Mouse (Mus musculus): ENCODE results near the gene Asrgl1. TPM values are rescaled to one million over a fixed set of nuclear protein-coding genes. Genes with fewer than 3 reads are reported as not detected.

Asrgl1 gene
- polyA plus RNA-seq, 1 experiment from 2014 or later, result 15.1 TPM

- Histone ChIP-seq H3K9ac (ENCODE audit: low read depth, low read length) (no peak overlapping the region), H3K36me3 (ENCODE audit: control insufficient read depth, insufficient read depth, low read length) (no peaks in the 10 kb centered on the region), H3K27me3 (ENCODE audit: control insufficient read depth, insufficient read depth, low read length) (no peaks in the 10 kb centered on the region), H3K4me2 (replicated peaks; ENCODE audit: low read depth, low read length) (no peak overlapping the region), H3K4me1 (ENCODE audit: control insufficient read depth, insufficient read depth, low read length) (peaks cover 5% of the 10 kb centered on the region), H3K27ac (ENCODE audit: low read depth, low read length) (no peak overlapping the region), H3K9me3 (ENCODE audit: control insufficient read depth, low read length) (no peaks in the 10 kb centered on the region), H3K4me3 (ENCODE audit: low read length) (no peak overlapping the region)
- ATAC-seq (ENCODE audit: low FRiP score, low TSS enrichment), result no peak
- 70% methylated on average over 4 of the region's 4 CpGs for WGBS
Observed at GRCm38 (mm10) chr19:9076982-9077660, 58.3 kb downstream of the Asrgl1 start.

- Histone ChIP-seq H3K4me2 (replicated peaks; ENCODE audit: low read depth, low read length) (no peak overlapping the region), H3K4me3 (ENCODE audit: low read length) (no peak overlapping the region), H3K9me3 (ENCODE audit: control insufficient read depth, low read length) (no peaks in the 10 kb centered on the region), H3K36me3 (ENCODE audit: control insufficient read depth, insufficient read depth, low read length) (no peaks in the 10 kb centered on the region), H3K4me1 (ENCODE audit: control insufficient read depth, insufficient read depth, low read length) (no peaks in the 10 kb centered on the region; the same call in 1 of the 2 replicates), H3K27me3 (ENCODE audit: control insufficient read depth, insufficient read depth, low read length) (no peaks in the 10 kb centered on the region), H3K9ac (ENCODE audit: low read depth, low read length) (no peak overlapping the region), H3K27ac (ENCODE audit: low read depth, low read length) (no peak overlapping the region)
- ATAC-seq (ENCODE audit: low FRiP score, low TSS enrichment), result no peak
- 92% methylated on average over 3 of the region's 3 CpGs for WGBS
Observed at GRCm38 (mm10) chr19:9076035-9076434, 59.4 kb downstream of the Asrgl1 start.

GRCm38 (mm10) chr19:9075558-9075957 is 59.9 kb downstream of the Asrgl1 start:
- H3K27me3 ChIP-seq (ENCODE audit: control insufficient read depth, insufficient read depth, low read length), result no peaks in the 10 kb centered on the region
- no peak overlapping the region for H3K9ac ChIP-seq (ENCODE audit: low read depth, low read length)
- no peak overlapping the region for H3K27ac ChIP-seq (ENCODE audit: low read depth, low read length)
- ATAC-seq (ENCODE audit: low FRiP score, low TSS enrichment), result no peak
- WGBS, result 79% methylated on average over 2 of the region's 2 CpGs
- no peaks in the 10 kb centered on the region for H3K9me3 ChIP-seq (ENCODE audit: control insufficient read depth, low read length)
- H3K4me3 ChIP-seq (ENCODE audit: low read length), result no peak overlapping the region
- no peak overlapping the region for H3K4me2 ChIP-seq (replicated peaks; ENCODE audit: low read depth, low read length)
- H3K4me1 ChIP-seq (ENCODE audit: control insufficient read depth, insufficient read depth, low read length), result peaks cover 3% of the 10 kb centered on the region
- H3K36me3 ChIP-seq (ENCODE audit: control insufficient read depth, insufficient read depth, low read length), result no peaks in the 10 kb centered on the region

- H3K9ac ChIP-seq (ENCODE audit: low read depth, low read length), result no peak overlapping the region
- H3K4me3 ChIP-seq (ENCODE audit: low read length), result no peak overlapping the region
- H3K36me3 ChIP-seq (ENCODE audit: control insufficient read depth, insufficient read depth, low read length), result no peaks in the 10 kb centered on the region
- H3K27ac ChIP-seq (ENCODE audit: low read depth, low read length), result no peak overlapping the region
- no peak overlapping the region for H3K4me2 ChIP-seq (replicated peaks; ENCODE audit: low read depth, low read length)
- ATAC-seq (ENCODE audit: low FRiP score, low TSS enrichment), result no peak
- 74% methylated on average over 4 of the region's 4 CpGs for WGBS
- H3K4me1 ChIP-seq (ENCODE audit: control insufficient read depth, insufficient read depth, low read length), result peaks cover 9% of the 10 kb centered on the region
- no peaks in the 10 kb centered on the region for H3K27me3 ChIP-seq (ENCODE audit: control insufficient read depth, insufficient read depth, low read length)
- no peaks in the 10 kb centered on the region for H3K9me3 ChIP-seq (ENCODE audit: control insufficient read depth, low read length)
Observed at GRCm38 (mm10) chr19:9074424-9074823, 61.0 kb downstream of the Asrgl1 start.

GRCm38 (mm10) chr19:9073776-9074411 is 61.5 kb downstream of the Asrgl1 start:
- Histone ChIP-seq H3K9ac (ENCODE audit: low read depth, low read length) (no peak overlapping the region), H3K9me3 (ENCODE audit: control insufficient read depth, low read length) (no peaks in the 10 kb centered on the region), H3K4me3 (ENCODE audit: low read length) (no peak overlapping the region), H3K36me3 (ENCODE audit: control insufficient read depth, insufficient read depth, low read length) (no peaks in the 10 kb centered on the region), H3K4me1 (ENCODE audit: control insufficient read depth, insufficient read depth, low read length) (peaks cover 9% of the 10 kb centered on the region), H3K27ac (ENCODE audit: low read depth, low read length) (peak overlapping the region; percentile 24; the same call in 1 of the 2 replicates), H3K27me3 (ENCODE audit: control insufficient read depth, insufficient read depth, low read length) (no peaks in the 10 kb centered on the region), H3K4me2 (replicated peaks; ENCODE audit: low read depth, low read length) (no peak overlapping the region)
- ATAC-seq (ENCODE audit: low FRiP score, low TSS enrichment), result no peak
- WGBS, result 82% methylated on average over 12 of the region's 12 CpGs

GRCm38 (mm10) chr19:9072157-9072530 is 63.3 kb downstream of the Asrgl1 start:
- H3K4me3 ChIP-seq (ENCODE audit: low read length), result no peak overlapping the region
- peaks cover 9% of the 10 kb centered on the region for H3K4me1 ChIP-seq (ENCODE audit: control insufficient read depth, insufficient read depth, low read length)
- no peak for ATAC-seq (ENCODE audit: low FRiP score, low TSS enrichment)
- no peaks in the 10 kb centered on the region for H3K36me3 ChIP-seq (ENCODE audit: control insufficient read depth, insufficient read depth, low read length)
- 50% methylated on average over 2 of the region's 2 CpGs for WGBS
- H3K27me3 ChIP-seq (ENCODE audit: control insufficient read depth, insufficient read depth, low read length), result no peaks in the 10 kb centered on the region
- no peak overlapping the region for H3K4me2 ChIP-seq (replicated peaks; ENCODE audit: low read depth, low read length)
- H3K9me3 ChIP-seq (ENCODE audit: control insufficient read depth, low read length), result no peaks in the 10 kb centered on the region
- no peak overlapping the region for H3K9ac ChIP-seq (ENCODE audit: low read depth, low read length)
- no peak overlapping the region; the same call in 1 of the 2 replicates for H3K27ac ChIP-seq (ENCODE audit: low read depth, low read length)

- no peak overlapping the region for H3K9ac ChIP-seq (ENCODE audit: low read depth, low read length)
- H3K4me2 ChIP-seq (replicated peaks; ENCODE audit: low read depth, low read length), result no peak overlapping the region
- WGBS, result 65% methylated on average over 7 of the region's 7 CpGs
- no peak overlapping the region for H3K4me3 ChIP-seq (ENCODE audit: low read length)
- no peaks in the 10 kb centered on the region for H3K9me3 ChIP-seq (ENCODE audit: control insufficient read depth, low read length)
- peak; percentile 21; the same call in 1 of the 2 replicates for ATAC-seq (ENCODE audit: low FRiP score, low TSS enrichment)
- H3K36me3 ChIP-seq (ENCODE audit: control insufficient read depth, insufficient read depth, low read length), result no peaks in the 10 kb centered on the region
- H3K27ac ChIP-seq (ENCODE audit: low read depth, low read length), result peak overlapping the region; percentile 39; the same call in 1 of the 2 replicates
- H3K27me3 ChIP-seq (ENCODE audit: control insufficient read depth, insufficient read depth, low read length), result no peaks in the 10 kb centered on the region
- H3K4me1 ChIP-seq (ENCODE audit: control insufficient read depth, insufficient read depth, low read length), result peaks cover 10% of the 10 kb centered on the region
Observed at GRCm38 (mm10) chr19:9071456-9072156, 63.8 kb downstream of the Asrgl1 start.

GRCm38 (mm10) chr19:9070316-9070715 is 65.1 kb downstream of the Asrgl1 start:
- no peaks in the 10 kb centered on the region for H3K9me3 ChIP-seq (ENCODE audit: control insufficient read depth, low read length)
- H3K4me2 ChIP-seq (replicated peaks; ENCODE audit: low read depth, low read length), result no peak overlapping the region

More at GRCm38 (mm10) chr19:9070316-9070715, 65.1 kb downstream of the Asrgl1 start:
- no peaks in the 10 kb centered on the region for H3K27me3 ChIP-seq (ENCODE audit: control insufficient read depth, insufficient read depth, low read length)
- H3K9ac ChIP-seq (ENCODE audit: low read depth, low read length), result no peak overlapping the region
- WGBS, result 60% methylated on average over 2 of the region's 2 CpGs
- H3K4me1 ChIP-seq (ENCODE audit: control insufficient read depth, insufficient read depth, low read length), result peaks cover 18% of the 10 kb centered on the region
- peak overlapping the region; percentile 73 for H3K27ac ChIP-seq (ENCODE audit: low read depth, low read length)
- no peaks in the 10 kb centered on the region for H3K36me3 ChIP-seq (ENCODE audit: control insufficient read depth, insufficient read depth, low read length)
- no peak for ATAC-seq (ENCODE audit: low FRiP score, low TSS enrichment)
- no peak overlapping the region for H3K4me3 ChIP-seq (ENCODE audit: low read length)

Measured in kidney, embryonic 14.5 days (tissue).